Mouse (Mus musculus): ENCODE results near the gene Gm9117.
"Not testable (repeated sequence)": the region's sequence is repeated elsewhere in the genome, so short reads cannot be mapped to it uniquely, and the experiment has no call there.

Gm9117 gene

DNA sequence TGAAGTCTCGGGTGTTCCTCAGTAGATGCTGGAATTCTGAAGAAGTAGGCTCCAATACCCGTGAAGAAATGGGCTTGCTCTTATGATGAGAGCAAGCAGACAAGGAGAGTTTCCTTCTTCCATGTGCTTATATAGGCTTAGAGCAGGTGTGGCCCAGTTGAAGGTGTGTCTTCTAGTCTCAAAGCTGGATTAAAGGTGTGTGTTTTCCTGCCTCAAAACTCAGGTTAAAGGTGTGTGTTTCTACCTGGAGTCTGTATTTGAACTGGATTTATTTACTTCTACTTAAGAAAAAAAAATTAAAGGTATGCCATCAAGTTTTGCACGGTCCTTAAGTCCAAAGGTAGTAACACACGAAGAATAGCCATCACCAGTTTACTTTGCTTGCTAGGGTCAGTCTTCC is at the start of gene Gm9117:
Gene Gm9117 (minus strand): TSS at position 101 of the 400 bp plus-strand sequence.
- in situ Hi-C loops (cut with MboI), result not testable (repeated sequence)

- in situ Hi-C loops (cut with MboI), result not testable (repeated sequence)
Observed at GRCm38 (mm10) chr3:93968938-93969337, 25.6 kb upstream of the Gm9117 start.

DNA sequence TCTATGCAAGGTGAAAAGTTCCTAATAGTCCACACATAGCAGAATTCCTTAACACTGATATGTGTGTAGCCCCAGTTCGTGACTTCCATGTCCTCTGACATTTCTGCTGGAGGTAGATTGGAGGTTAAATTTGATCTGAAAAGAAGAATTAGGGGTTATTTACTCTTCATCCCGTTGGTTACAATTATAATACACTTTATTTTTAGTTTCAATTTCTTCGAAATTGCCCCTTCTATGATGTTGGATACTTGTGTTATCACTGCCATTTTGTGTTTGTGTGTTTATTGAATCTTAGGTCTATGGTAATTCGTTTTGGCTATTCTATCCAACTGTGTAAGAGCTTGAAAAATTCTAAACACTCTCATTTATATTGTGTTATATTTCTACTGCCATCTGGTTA is 17.9 kb upstream of the Gm9117 start, which contains the start of gene Tdpoz5:
Gene Tdpoz5 (minus strand): TSS at position 101 of the 400 bp plus-strand sequence.
- in situ Hi-C loops (cut with MboI), result not testable (repeated sequence)

- in situ Hi-C loops (cut with MboI), result not testable (repeated sequence)
Observed at GRCm38 (mm10) chr3:93938386-93938785, 5.0 kb downstream of the Gm9117 start.
